Mouse (Mus musculus) myocyte (in vitro differentiated cells): Measurements from ENCODE around the gene Bik.

ENCODE experiments used
- CEBPB ChIP-seq: IDR thresholded peaks from 2 replicates; pipeline ENCODE4 v1.6.1; 2011; ENCODE audit warnings: mild to moderate bottlenecking, moderate library complexity; ENCODE audit not compliant: poor library complexity, insufficient read depth, severe bottlenecking
- TCF12 ChIP-seq: IDR thresholded peaks from one replicate; pipeline ENCODE4 v1.6.1; 2011; ENCODE audit warnings: mild to moderate bottlenecking, control low read depth; ENCODE audit not compliant: poor library complexity, insufficient read depth, severe bottlenecking

GRCm38 (mm10) chr15:83524333-83524729 is 2.3 kb upstream of the Bik start:
- TF ChIP-seq CEBPB (no peak), TCF12 (no peak)
